Mouse (Mus musculus) heart, postnatal 0 days (tissue): ENCODE data around the gene Cpm.

Experiments used
- CTCF ChIP-seq: IDR thresholded peaks from 2 replicates; pipeline ENCODE4 v1.5.1; 2016; ENCODE audit warnings: antibody characterized with exemption, control low read depth, low read depth
- EP300 ChIP-seq: IDR thresholded peaks from 2 replicates; pipeline ENCODE4 v1.6.1; 2016; ENCODE audit warnings: antibody characterized with exemption, low read depth

DNA sequence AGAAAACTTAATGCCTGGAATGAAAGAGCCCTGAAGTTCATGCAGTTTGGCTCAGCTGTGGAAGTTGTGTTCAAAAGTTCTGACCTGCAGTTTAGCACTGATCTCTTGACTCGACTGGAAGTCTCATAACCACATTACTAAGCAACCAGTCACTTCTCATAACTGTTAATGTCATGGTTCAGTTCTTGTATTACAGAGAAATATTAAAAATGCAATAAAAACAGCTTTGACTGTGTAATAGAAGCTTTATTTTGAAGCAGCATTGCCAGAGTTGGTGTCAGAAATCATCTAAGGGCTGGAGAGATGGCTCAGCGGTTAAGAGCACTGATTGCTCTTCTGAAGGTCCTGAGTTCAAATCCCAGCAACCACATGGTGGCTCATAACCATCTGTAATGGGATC, 1.5 kb downstream of the Cpm start:
- no peak for TF ChIP-seq CTCF
- no peak for TF ChIP-seq EP300
